Mouse (Mus musculus) gastrocnemius, adult 18-20 months (tissue): ENCODE data around the gene Eif3m. TPM values are rescaled to one million over a fixed set of nuclear protein-coding genes. Genes with fewer than 3 reads are reported as not detected.
"Not testable (repeated sequence)": the region's sequence is repeated elsewhere in the genome, so short reads cannot be mapped to it uniquely, and the experiment has no call there.

Experiments used
- DNase-seq: peaks from one replicate; pipeline ENCODE4 v3.0.0; 2021; ENCODE audit warnings: low spot score
- long read RNA-seq, 2 experiments: library from polyadenylated mRNA; stranded (forward); transcript quantifications; one replicate each; pipeline ENCODE4 v2.0.0; 2021
- total RNA-seq, 2 experiments: library from RNA; stranded (reverse); gene quantifications; 2 replicates each; pipeline ENCODE4 v1.2.3; 2021

The Eif3m gene
- total RNA-seq: 100 to 1,000 TPM in 1 of 2 experiments, 10 to 100 TPM in 1; 91.6 to 101 TPM
- long read RNA-seq, experiment 1, transcript Eif3m-201 (11 exons, 1,283 nt): major isoform, 112 of 114 reads
- long read RNA-seq, experiment 1, partial matches to known transcripts: 0 of 114 reads
- long read RNA-seq, experiment 1, other reads (novel, unspliced or antisense): 2 of 114 reads
- long read RNA-seq, experiment 2, transcript Eif3m-201 (11 exons, 1,283 nt): major isoform, 105 of 114 reads
- long read RNA-seq, experiment 2, partial matches to known transcripts: 2 of 114 reads
- long read RNA-seq, experiment 2, other reads (novel, unspliced or antisense): 7 of 114 reads

- DNase-seq: peak; percentile 94
Measured at GRCm38 (mm10) chr2:105016967-105017287, at the start of gene Eif3m. TSS of gene Eif3m (minus strand) at chr2:105017080.

GRCm38 (mm10) chr2:105062741-105063372 is 46.0 kb upstream of the Eif3m start:
- DNase-seq: no peak

GRCm38 (mm10) chr2:105058577-105059116 is 41.8 kb upstream of the Eif3m start:
- DNase-seq: no peak

DNA sequence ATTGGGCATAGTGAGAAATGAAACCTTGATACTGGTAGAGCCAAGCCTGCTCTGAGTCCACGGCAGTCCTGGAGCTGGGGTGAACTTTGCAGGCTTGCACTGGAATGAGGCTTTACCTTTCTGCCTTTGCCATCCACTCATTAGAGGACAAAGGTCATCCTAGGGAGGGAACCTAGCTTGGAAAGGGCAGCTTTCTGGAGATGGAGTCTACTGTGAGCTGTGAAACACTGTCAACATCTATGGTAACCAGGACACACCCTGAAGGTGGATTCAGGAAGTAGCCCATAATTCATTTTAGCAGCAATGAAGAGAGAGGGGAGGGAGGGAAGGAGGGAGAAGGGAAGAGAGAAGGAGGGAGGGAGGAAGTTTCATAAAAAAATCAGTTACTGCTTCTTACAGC is 38.6 kb upstream of the Eif3m start:
- DNase-seq: no peak

DNA sequence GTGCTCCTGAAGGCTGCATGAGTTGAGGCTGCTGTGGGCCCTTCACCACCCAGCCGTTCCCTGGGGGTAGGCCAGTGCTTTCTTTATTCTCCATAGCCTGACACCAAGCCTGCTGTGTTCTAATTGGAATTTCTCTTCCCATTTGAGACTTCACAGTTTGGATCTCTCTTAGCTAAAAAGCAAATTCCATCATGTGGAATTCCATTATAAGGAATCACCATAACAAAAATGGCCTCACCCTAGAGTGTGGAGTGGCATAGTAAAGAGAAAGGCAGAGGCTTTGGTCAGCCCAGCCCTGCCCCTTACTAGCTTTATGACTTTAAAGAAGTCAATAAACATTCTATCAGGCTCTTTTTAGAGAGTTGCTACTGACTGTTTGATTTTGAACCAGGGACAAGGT is 31.4 kb upstream of the Eif3m start:
- no peak for DNase-seq

- no peak for DNase-seq
Measured at GRCm38 (mm10) chr2:105043152-105043551, 26.3 kb upstream of the Eif3m start.

DNA sequence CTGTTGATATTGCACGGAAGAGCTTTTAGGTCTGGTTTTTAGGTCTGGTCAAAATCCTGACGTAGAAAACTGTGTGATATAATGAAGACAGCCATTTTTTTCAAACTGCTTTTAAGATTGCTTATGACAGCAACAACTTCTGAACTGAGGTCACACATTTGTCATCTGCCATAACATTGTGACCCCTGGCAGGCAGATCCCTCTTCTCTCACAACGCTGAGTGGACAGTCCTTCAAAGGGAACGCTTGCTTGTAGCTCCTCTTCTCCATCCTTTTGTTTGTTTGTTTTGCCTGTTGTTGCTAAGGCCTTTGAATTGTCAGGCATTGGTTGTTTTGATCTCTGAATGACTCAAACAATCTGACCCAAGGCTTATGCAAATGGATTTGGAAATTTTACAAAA is 24.0 kb upstream of the Eif3m start:
- DNase-seq: no peak

DNA sequence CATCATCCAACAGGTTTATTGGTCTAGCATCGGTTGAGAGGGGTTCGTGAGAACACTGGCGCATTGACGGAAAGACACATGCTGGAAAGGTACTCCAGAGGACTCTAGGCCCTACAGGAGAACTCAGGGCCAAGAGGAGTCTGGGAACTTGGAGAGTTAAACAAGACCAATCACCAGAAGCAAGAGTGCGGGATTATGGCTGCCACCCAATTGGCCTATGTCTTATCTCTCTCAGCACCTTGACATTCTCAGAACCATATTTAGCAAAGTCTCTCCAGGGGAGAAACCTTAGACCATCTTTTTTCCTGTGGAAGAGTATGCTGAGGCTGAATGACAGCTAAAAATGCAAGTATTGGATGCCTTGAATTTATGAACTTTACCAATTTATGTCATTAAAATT is 22.0 kb upstream of the Eif3m start:
- no peak for DNase-seq

- no peak for DNase-seq
Measured at GRCm38 (mm10) chr2:105037956-105038569, 21.2 kb upstream of the Eif3m start.

GRCm38 (mm10) chr2:105036401-105037070 is 19.7 kb upstream of the Eif3m start:
- DNase-seq: no peak

DNA sequence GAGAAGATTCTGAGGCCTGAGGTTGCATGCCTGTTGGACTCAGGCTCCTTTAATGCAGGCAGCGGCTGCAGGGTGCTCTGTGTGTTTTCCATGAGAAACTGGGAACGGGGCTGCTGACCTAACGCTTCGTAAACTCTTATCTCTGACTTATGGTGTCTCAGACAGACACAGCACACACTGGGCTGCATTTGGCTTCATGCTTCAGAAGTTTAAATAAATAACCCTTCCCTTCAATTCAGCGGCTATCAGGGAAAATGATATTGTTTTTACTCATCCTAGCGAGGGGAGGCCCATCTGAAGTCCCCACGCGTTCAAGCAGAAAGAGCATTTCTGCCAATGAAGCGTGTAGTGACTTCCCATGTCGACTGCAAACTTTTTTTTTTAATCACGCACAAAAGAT is 19.1 kb upstream of the Eif3m start:
- DNase-seq: no peak

GRCm38 (mm10) chr2:105034084-105034483 is 17.2 kb upstream of the Eif3m start:
- DNase-seq: no peak

DNA sequence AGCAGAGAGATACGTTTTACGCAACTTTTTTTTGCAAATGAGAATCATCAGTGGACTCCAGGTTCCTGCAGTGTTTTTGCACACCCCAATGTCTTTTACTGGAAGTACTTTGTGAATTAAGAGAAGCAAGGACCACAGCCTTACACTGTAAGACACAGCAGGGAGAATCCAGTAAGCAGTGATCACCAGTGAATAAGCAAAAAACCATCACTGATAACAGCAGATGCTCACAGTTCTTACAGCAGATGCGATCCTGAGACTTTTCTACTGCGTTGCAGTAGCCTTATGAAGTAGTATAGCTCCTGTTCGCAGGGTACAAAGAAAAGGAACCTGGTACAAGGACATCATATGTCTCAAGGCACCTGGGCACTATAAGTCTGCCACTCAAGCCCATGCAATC is 13.6 kb upstream of the Eif3m start:
- no peak for DNase-seq

GRCm38 (mm10) chr2:105028806-105029205 is 11.9 kb upstream of the Eif3m start:
- no peak for DNase-seq

DNA sequence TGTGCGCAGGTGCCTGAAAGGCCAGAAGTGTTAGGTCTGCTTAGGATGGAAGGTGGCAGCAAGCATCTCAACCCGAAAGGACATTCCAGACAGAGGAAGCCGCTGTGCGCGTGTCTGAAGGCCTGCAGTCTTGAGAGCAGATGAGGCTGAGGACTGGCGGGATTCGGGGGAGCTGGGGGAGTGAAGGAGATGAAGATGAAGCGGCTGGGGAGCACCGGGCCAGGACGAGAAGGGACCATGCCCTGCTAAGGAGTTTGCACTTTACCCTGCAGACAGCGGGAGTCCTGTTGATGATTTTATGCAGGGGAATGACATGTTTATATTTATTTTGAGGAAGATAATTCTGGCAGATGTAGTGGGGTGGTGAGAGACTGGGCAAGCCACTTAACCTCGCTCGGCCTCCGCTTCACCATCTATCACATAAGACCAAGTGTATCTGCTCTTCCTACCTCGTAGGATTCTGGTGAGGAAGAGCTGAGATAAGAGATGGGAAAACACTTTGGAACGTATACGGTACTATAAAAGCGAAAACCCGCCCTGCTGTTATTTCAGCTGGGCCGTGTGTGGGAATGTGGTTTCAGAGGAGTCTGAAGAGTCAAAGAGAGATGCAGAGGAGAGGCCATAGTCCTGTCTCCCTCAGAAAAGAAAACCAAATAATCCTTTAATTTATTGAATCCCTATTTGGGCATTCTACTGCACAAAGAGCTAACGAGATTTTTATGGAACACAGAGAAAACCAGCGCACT is 10.2 kb upstream of the Eif3m start:
- DNase-seq: no peak

- not testable (repeated sequence) for DNase-seq
Measured at GRCm38 (mm10) chr2:105025610-105026009, 8.7 kb upstream of the Eif3m start.

DNA sequence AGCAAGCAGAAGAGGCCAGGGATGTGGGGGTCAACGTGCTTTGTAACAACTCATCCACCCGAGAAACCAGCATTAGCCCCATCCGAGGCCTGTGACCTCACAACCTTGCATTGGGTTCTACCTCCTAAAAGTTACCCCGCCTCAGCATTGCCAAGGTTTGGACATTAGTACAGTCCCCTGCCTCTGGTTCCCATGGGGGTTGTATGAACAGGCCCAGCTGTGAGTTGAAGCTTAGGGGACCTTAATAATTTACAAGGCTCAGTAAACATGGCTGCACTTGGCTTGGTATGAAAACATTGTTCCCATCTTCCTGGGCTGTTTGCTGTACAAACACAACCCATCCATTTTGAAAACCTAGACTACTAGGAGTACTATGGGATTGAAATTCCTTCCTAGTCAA is 6.9 kb upstream of the Eif3m start:
- no peak for DNase-seq

- DNase-seq: no peak
Measured at GRCm38 (mm10) chr2:105023031-105023615, 6.2 kb upstream of the Eif3m start.

GRCm38 (mm10) chr2:105021836-105022235 is 5.0 kb upstream of the Eif3m start:
- no peak for DNase-seq

GRCm38 (mm10) chr2:105021256-105021655 is 4.4 kb upstream of the Eif3m start:
- no peak for DNase-seq

GRCm38 (mm10) chr2:105019457-105019856 is 2.6 kb upstream of the Eif3m start:
- DNase-seq: no peak
